Mouse (Mus musculus): Measurements from ENCODE around the gene Slc1a7. TPM values are rescaled to one million over a fixed set of nuclear protein-coding genes. Genes with fewer than 3 reads are reported as not detected.

Slc1a7 gene
- polyA plus RNA-seq, 1 experiment from 2014 or later, result not detected

DNA sequence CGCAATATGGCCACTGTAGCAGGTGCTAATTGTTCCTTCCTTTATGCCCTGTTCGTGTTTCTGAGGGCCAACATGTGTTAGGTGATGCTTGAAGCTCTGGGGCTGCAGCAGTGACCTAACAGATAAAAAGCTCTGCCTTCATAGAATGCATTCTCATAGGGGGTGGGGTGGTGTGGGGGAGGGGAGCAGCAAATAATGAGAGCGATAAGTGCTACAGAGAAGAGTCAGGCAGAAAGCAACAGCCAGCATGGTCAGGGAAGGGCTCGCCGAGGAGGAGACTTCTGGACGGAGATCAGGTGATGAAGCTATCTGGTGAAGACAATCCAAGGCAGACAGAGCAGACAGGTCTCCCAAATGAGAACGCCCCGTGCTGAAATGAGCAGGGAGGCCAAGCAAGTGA lies 84.5 kb downstream of the Slc1a7 start:
- 80% methylated on average over 8 of the region's 8 CpGs for WGBS
- no peaks in the 10 kb centered on the region for H3K27me3 ChIP-seq (ENCODE audit: control insufficient read depth, insufficient read depth, low read length)
- H3K4me2 ChIP-seq (replicated peaks; ENCODE audit: low read depth, low read length), result no peak overlapping the region
- no peak overlapping the region for H3K9ac ChIP-seq (replicated peaks; ENCODE audit: low read depth, low read length)
- no peaks in the 10 kb centered on the region for H3K9me3 ChIP-seq (ENCODE audit: control insufficient read depth, low read depth, low read length)
- H3K27ac ChIP-seq (ENCODE audit: low read length), result no peak overlapping the region
- H3K4me3 ChIP-seq (ENCODE audit: low read depth, low read length), result no peak overlapping the region
- H3K4me1 ChIP-seq (ENCODE audit: control insufficient read depth, insufficient read depth, low read length), result no peaks in the 10 kb centered on the region
- peaks cover 29% of the 10 kb centered on the region for H3K36me3 ChIP-seq (ENCODE audit: control insufficient read depth, insufficient read depth, low read length)
- no peak for ATAC-seq (ENCODE audit: insufficient number of reproducible peaks, insufficient read depth, low FRiP score, low read depth)

DNA sequence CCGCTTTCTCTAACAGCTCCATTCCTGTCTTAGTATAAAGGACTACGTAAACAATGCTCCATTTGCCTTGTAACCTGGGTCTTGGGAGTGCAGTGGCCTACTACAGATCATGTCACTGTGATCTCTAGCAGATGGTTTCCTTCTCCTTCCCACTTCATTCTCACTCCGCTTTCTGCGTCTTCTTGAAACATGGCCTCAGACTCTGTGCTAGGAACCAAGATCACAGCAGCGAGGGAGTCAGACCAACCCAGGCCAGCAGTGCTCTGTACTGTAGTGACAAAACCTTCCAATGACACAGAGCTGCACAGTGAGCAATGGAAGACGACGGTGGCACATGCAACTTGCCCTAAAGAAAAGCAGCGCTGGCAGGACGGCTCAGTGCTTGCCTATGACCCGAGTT lies 87.7 kb downstream of the Slc1a7 start:
- Histone ChIP-seq H3K27ac (ENCODE audit: low read length) (no peak overlapping the region), H3K9ac (replicated peaks; ENCODE audit: low read depth, low read length) (no peak overlapping the region), H3K4me2 (replicated peaks; ENCODE audit: low read depth, low read length) (no peak overlapping the region), H3K27me3 (ENCODE audit: control insufficient read depth, insufficient read depth, low read length) (no peaks in the 10 kb centered on the region), H3K9me3 (ENCODE audit: control insufficient read depth, low read depth, low read length) (no peaks in the 10 kb centered on the region), H3K4me3 (ENCODE audit: low read depth, low read length) (no peak overlapping the region), H3K4me1 (ENCODE audit: control insufficient read depth, insufficient read depth, low read length) (no peaks in the 10 kb centered on the region), H3K36me3 (ENCODE audit: control insufficient read depth, insufficient read depth, low read length) (peaks cover 25% of the 10 kb centered on the region)
- ATAC-seq (ENCODE audit: insufficient number of reproducible peaks, insufficient read depth, low FRiP score, low read depth), result no peak
- WGBS, result 71% methylated on average over 10 of the region's 10 CpGs

DNA sequence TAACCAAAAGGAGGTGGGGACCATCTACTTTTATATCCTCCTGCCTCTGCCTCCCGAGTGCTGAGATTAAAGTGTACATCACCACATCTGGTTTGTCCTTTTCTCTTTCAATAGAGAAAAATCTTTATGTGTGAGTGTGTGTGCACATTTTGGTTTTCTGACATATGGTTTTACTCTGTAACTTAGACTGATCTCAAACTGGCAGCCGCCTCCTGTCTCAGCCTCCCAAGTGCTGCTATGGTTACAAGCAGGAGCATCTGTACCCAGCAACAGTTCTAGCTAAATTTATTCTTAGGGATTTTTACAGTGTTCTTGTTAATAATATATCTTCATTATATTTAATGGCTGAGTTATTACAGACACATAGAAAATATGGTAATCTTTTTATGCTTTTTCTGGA lies 89.1 kb downstream of the Slc1a7 start:
- Histone ChIP-seq H3K27ac (ENCODE audit: low read length) (no peak overlapping the region), H3K36me3 (ENCODE audit: control insufficient read depth, insufficient read depth, low read length) (peaks cover 16% of the 10 kb centered on the region), H3K4me3 (ENCODE audit: low read depth, low read length) (no peak overlapping the region), H3K9ac (replicated peaks; ENCODE audit: low read depth, low read length) (no peak overlapping the region), H3K4me2 (replicated peaks; ENCODE audit: low read depth, low read length) (no peak overlapping the region), H3K27me3 (ENCODE audit: control insufficient read depth, insufficient read depth, low read length) (no peaks in the 10 kb centered on the region), H3K9me3 (ENCODE audit: control insufficient read depth, low read depth, low read length) (peaks cover under 1% of the 10 kb centered on the region; the same call in 1 of the 2 replicates), H3K4me1 (ENCODE audit: control insufficient read depth, insufficient read depth, low read length) (no peaks in the 10 kb centered on the region)
- 95% methylated on average over 2 of the region's 2 CpGs for WGBS
- ATAC-seq (ENCODE audit: insufficient number of reproducible peaks, insufficient read depth, low FRiP score, low read depth), result no peak

DNA sequence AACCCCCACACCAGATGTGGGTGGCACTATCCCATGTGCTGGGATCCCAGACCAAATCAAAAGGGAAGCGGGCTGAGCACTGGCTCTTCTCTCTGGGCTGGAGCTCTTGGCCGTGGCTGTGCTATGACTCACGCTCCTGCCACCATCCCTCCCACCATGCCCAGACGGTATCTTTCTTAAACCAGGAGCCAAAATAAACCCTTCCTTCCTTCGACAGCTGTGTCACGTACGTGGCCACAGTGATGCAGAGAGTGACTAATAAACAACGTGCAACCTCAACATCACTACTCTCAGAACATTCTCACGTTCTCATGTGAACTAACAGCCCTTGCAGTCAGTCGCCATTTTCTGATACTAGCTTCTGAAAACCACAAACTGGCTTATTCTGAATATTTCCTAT lies 90.0 kb downstream of the Slc1a7 start:
- Histone ChIP-seq H3K27me3 (ENCODE audit: control insufficient read depth, insufficient read depth, low read length) (no peaks in the 10 kb centered on the region), H3K4me3 (ENCODE audit: low read depth, low read length) (no peak overlapping the region), H3K9me3 (ENCODE audit: control insufficient read depth, low read depth, low read length) (peaks cover 3% of the 10 kb centered on the region; the same call in 1 of the 2 replicates), H3K4me1 (ENCODE audit: control insufficient read depth, insufficient read depth, low read length) (no peaks in the 10 kb centered on the region), H3K27ac (ENCODE audit: low read length) (no peak overlapping the region), H3K9ac (replicated peaks; ENCODE audit: low read depth, low read length) (no peak overlapping the region), H3K4me2 (replicated peaks; ENCODE audit: low read depth, low read length) (no peak overlapping the region), H3K36me3 (ENCODE audit: control insufficient read depth, insufficient read depth, low read length) (peaks cover 7% of the 10 kb centered on the region; the same call in 1 of the 2 replicates)
- ATAC-seq (ENCODE audit: insufficient number of reproducible peaks, insufficient read depth, low FRiP score, low read depth), result no peak
- 73% methylated on average over 10 of the region's 10 CpGs for WGBS

DNA sequence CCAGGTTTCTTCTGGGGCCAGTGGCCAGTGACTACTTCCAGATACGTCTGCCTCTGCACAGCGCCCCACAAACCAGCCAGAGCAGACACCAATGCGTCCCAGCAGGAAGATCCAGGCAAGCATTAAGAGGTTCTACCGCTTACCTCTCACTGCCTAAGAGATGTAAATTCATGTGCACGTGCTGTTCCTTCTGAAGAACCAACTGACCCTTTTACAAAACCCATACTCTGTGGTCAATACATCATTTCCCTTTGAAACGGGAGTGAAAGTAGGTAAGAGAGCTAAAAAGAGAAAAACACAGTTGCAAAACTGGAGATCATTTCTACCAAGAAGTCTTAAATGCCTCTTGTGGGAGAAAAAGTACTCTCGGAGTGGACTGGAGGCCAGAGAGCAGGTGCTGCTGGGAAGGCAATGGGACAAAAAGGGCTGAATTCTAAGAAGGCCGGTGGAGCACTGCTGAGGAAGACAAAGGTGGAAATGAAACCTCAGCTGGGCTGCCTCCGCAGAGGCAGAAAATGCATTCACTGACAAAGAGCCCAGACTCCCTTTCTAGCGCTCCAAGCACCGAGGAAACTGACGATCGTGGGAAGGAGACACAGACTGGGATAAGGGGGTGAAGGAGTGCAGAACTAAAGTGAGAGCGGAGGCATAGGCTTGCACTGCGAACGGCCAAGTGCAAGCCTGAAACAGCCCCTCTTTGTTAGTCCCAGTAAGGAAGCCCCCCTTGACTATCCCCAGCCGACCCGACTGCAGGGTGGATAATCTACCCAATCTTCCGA lies 91.7 kb downstream of the Slc1a7 start:
- no peak overlapping the region for H3K9ac ChIP-seq (replicated peaks; ENCODE audit: low read depth, low read length)
- H3K36me3 ChIP-seq (ENCODE audit: control insufficient read depth, insufficient read depth, low read length), result peaks cover 9% of the 10 kb centered on the region
- peaks cover 3% of the 10 kb centered on the region; the same call in 1 of the 2 replicates for H3K9me3 ChIP-seq (ENCODE audit: control insufficient read depth, low read depth, low read length)
- no peaks in the 10 kb centered on the region for H3K4me1 ChIP-seq (ENCODE audit: control insufficient read depth, insufficient read depth, low read length)
- no peaks in the 10 kb centered on the region for H3K27me3 ChIP-seq (ENCODE audit: control insufficient read depth, insufficient read depth, low read length)
- no peak overlapping the region for H3K27ac ChIP-seq (ENCODE audit: low read length)
- H3K4me3 ChIP-seq (ENCODE audit: low read depth, low read length), result no peak overlapping the region
- H3K4me2 ChIP-seq (replicated peaks; ENCODE audit: low read depth, low read length), result no peak overlapping the region
- no peak for ATAC-seq (ENCODE audit: insufficient number of reproducible peaks, insufficient read depth, low FRiP score, low read depth)
- WGBS, result 78% methylated on average over 19 of the region's 19 CpGs

DNA sequence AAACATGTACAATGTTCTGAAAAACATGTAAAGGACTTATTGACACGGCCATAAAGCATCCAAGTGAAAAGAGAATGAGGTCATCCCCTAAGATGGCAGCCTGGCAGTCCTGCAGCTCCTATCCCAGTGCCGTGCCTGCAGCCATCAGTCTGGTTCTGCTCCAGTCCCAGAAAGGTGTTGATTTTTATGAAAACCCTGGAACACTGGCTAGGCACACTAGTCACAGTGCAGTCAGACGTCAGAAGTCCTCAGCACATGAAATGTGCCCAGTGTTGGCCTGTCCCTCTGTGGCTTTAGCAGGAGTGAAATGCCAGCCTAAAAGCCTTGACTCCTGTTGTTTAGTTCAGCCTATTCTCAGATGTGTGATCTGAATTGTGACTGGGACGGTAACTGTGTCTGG lies 92.6 kb downstream of the Slc1a7 start:
- 86% methylated on average over 4 of the region's 4 CpGs for WGBS
- no peak overlapping the region for H3K4me2 ChIP-seq (replicated peaks; ENCODE audit: low read depth, low read length)
- H3K27me3 ChIP-seq (ENCODE audit: control insufficient read depth, insufficient read depth, low read length), result no peaks in the 10 kb centered on the region
- H3K9me3 ChIP-seq (ENCODE audit: control insufficient read depth, low read depth, low read length), result peaks cover 3% of the 10 kb centered on the region; the same call in 1 of the 2 replicates
- no peak overlapping the region for H3K27ac ChIP-seq (ENCODE audit: low read length)
- no peak for ATAC-seq (ENCODE audit: insufficient number of reproducible peaks, insufficient read depth, low FRiP score, low read depth)
- H3K4me1 ChIP-seq (ENCODE audit: control insufficient read depth, insufficient read depth, low read length), result no peaks in the 10 kb centered on the region
- peaks cover 9% of the 10 kb centered on the region for H3K36me3 ChIP-seq (ENCODE audit: control insufficient read depth, insufficient read depth, low read length)
- H3K9ac ChIP-seq (replicated peaks; ENCODE audit: low read depth, low read length), result no peak overlapping the region
- no peak overlapping the region for H3K4me3 ChIP-seq (ENCODE audit: low read depth, low read length)

DNA sequence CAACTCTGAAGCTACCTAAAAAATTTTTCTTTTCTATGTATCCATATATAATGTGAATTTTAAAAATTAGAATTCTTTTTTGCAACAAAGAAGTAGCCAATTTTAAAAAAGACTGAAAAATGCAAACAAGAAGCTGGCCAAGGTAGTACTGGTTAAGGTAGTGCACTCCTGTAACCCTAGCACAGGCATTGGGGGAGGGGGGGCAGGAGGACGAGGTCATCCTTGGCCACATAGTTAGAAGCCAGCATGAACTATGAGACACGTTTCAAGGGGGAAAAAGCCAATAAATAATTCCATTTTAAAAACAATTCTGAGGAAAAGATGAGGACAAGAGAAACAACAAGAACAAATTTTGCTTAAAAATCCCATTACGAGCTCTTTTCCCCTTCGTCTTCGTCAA lies 94.4 kb downstream of the Slc1a7 start:
- H3K27me3 ChIP-seq (ENCODE audit: control insufficient read depth, insufficient read depth, low read length), result no peaks in the 10 kb centered on the region
- ATAC-seq (ENCODE audit: insufficient number of reproducible peaks, insufficient read depth, low FRiP score, low read depth), result no peak
- H3K9ac ChIP-seq (replicated peaks; ENCODE audit: low read depth, low read length), result no peak overlapping the region
- H3K4me2 ChIP-seq (replicated peaks; ENCODE audit: low read depth, low read length), result no peak overlapping the region
- no peaks in the 10 kb centered on the region for H3K4me1 ChIP-seq (ENCODE audit: control insufficient read depth, insufficient read depth, low read length)
- H3K36me3 ChIP-seq (ENCODE audit: control insufficient read depth, insufficient read depth, low read length), result peaks cover 9% of the 10 kb centered on the region
- H3K4me3 ChIP-seq (ENCODE audit: low read depth, low read length), result no peak overlapping the region
- WGBS, result 97% methylated on average over 5 of the region's 5 CpGs
- H3K9me3 ChIP-seq (ENCODE audit: control insufficient read depth, low read depth, low read length), result peaks cover 3% of the 10 kb centered on the region; the same call in 1 of the 2 replicates
- no peak overlapping the region for H3K27ac ChIP-seq (ENCODE audit: low read length)

All from stomach, embryonic 14.5 days (tissue).